Mouse (Mus musculus): ENCODE measurements around the gene Mfrp. TPM values are rescaled to one million over a fixed set of nuclear protein-coding genes. Genes with fewer than 3 reads are reported as not detected.
A peak's percentile ranks its signal among the peaks of the same experiment; 100 is the strongest.

The Mfrp gene
- polyA plus RNA-seq (2011; ENCODE audit: insufficient read depth, insufficient read length, low replicate concordance, missing spikeins), result 0.95 TPM in 1 of 2 replicates, not detected in the other

DNA sequence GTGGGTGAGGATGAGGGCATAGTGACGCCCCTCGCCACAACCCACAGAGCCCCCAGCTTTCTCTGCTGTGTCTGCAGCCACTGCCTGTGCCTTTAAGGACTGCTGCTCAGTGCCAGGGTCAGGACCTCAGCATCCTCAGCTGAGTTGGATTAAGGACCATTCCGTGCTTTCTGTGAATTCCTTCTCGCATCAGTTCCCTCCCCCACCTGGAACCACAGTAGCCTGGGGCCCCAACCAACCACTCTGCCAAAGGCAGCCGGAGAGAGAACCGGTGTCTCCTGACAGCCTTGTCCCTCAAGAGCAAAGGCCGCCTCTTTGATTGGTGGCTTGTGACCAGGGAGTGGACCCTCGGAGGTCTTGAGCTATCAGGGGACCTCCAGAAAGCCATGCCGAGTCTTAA, at the start of gene Mfrp:
TSS of gene Mfrp (plus strand) at position 240 of the 400 bp plus-strand sequence.
- Histone ChIP-seq H3K4me3 (replicated peaks; ENCODE audit: control insufficient read depth, low read depth, low read length) (no peak within 1 kb of the TSS), H3K4me1 (ENCODE audit: control insufficient read depth, insufficient read depth, low read length) (peaks cover 1% of the 10 kb centered on the region; the same call in 1 of the 2 replicates), H3K27ac (ENCODE audit: control insufficient read depth, insufficient read depth, low read depth, low read length, poor library complexity) (no peak within 1 kb of the TSS)
- TF ChIP-seq POLR2A (IDR thresholded peaks at IDR 0.05; ENCODE audit: borderline replicate concordance, control insufficient read depth, low read depth, low read length) (no peak), CTCF (IDR thresholded peaks at IDR 0.05; ENCODE audit: control insufficient read depth, insufficient read depth, low read length) (no peak)
- WGBS, result 95% methylated on average over 9 of the region's 9 CpGs

DNA sequence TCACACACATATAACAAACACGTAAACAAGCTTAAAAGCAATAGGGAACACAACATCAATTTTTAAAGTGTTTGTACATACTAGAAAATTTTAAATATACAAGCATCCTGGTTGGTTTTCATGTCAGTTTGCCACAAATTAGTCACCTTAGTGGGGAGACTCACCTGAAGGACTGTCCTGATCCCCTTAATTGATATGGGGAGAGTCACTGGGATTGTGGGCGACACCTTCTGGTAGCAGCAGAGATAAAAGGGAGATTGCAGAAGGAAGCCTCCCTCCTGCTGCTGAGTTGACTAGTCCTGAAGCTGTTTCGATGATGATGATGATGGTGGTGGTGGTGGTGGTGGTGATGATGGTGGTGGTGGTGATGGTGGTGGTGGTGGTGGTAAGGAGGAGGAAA, 48.7 kb upstream of the Mfrp start:
- Histone ChIP-seq H3K4me3 (replicated peaks; ENCODE audit: control insufficient read depth, low read depth, low read length) (no peak overlapping the region), H3K4me1 (ENCODE audit: control insufficient read depth, insufficient read depth, low read length) (no peaks in the 10 kb centered on the region), H3K27ac (ENCODE audit: control insufficient read depth, insufficient read depth, low read depth, low read length, poor library complexity) (no peak overlapping the region)
- TF ChIP-seq CTCF (IDR thresholded peaks at IDR 0.05; ENCODE audit: control insufficient read depth, insufficient read depth, low read length) (no peak), POLR2A (IDR thresholded peaks at IDR 0.05; ENCODE audit: borderline replicate concordance, control insufficient read depth, low read depth, low read length) (no peak)
- 74% methylated on average over 3 of the region's 3 CpGs for WGBS

DNA sequence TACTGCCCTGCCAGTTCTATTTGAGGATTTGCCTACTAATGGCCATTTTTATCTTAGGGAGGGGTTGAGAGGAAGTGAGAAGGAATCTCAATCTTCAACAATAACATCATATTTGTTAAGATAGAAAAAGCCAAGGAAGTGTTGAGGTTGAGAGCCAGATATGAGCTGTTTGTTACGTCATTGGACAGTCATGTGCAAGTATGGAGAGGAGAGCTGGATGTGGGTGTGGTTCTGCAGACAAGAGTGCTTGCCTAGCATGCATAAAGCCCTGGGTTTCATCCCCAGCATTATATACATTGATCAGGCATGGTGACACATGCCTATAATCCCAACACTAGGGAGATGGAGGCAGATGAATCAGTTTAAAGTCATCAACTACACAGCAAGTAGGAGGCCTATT, 47.6 kb upstream of the Mfrp start:
- TF ChIP-seq POLR2A (IDR thresholded peaks at IDR 0.05; ENCODE audit: borderline replicate concordance, control insufficient read depth, low read depth, low read length) (no peak), CTCF (IDR thresholded peaks at IDR 0.05; ENCODE audit: control insufficient read depth, insufficient read depth, low read length) (no peak)
- H3K4me3 ChIP-seq (replicated peaks; ENCODE audit: control insufficient read depth, low read depth, low read length), result no peak overlapping the region
- H3K4me1 ChIP-seq (ENCODE audit: control insufficient read depth, insufficient read depth, low read length), result no peaks in the 10 kb centered on the region
- 30% methylated on average over 1 of the region's 1 CpGs for WGBS
- no peak overlapping the region for H3K27ac ChIP-seq (ENCODE audit: control insufficient read depth, insufficient read depth, low read depth, low read length, poor library complexity)

DNA sequence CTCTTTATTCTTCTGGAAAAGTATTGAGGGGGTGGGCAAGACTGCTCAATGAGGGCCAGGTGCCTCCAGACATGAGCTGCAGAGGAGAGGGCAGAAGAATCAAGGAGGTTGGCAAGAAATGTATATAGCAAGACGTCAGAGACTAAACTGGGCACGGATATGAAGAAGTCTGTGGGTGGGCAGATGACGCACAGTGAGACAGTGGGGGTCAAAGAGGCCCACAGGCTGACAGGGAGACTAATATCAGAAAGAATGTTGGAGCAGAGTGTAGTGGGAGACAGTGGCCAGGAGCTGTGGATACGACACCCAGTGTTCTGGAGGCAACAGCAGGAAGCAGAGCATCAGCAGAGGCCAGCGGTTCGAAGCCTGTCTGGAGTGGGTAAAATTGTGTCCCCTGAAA, 42.9 kb upstream of the Mfrp start:
- WGBS, result 74% methylated on average over 6 of the region's 6 CpGs

DNA sequence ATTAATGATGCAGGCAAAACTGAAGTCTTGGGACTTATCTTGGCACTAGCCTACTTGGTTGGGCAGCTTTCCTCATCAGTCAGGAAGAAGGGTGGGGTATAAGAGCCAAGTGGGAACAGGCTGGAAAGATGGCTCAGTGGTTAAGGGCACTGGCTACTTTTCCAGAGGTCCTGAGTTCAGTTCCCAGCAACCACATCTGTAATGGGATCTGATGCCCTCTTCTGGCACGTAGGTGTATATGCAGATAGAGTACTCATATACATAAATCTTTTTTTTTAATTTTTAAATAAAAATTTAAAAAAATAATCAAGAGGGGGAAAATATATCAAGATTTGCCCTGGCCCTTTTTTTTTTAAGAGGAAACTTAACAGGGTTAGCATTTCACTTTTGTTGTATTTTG, 36.4 kb upstream of the Mfrp start:
- H3K4me1 ChIP-seq (ENCODE audit: control insufficient read depth, insufficient read depth, low read length), result no peaks in the 10 kb centered on the region; the same call in 1 of the 2 replicates
- H3K4me3 ChIP-seq (replicated peaks; ENCODE audit: control insufficient read depth, low read depth, low read length), result no peak overlapping the region
- H3K27ac ChIP-seq (ENCODE audit: control insufficient read depth, insufficient read depth, low read depth, low read length, poor library complexity), result no peak overlapping the region
- TF ChIP-seq POLR2A (IDR thresholded peaks at IDR 0.05; ENCODE audit: borderline replicate concordance, control insufficient read depth, low read depth, low read length) (no peak), CTCF (IDR thresholded peaks at IDR 0.05; ENCODE audit: control insufficient read depth, insufficient read depth, low read length) (no peak)
- WGBS, result 34% methylated on average over 1 of the region's 1 CpGs

More for the DNA sequence above, 42.9 kb upstream of the Mfrp start:
- Histone ChIP-seq H3K27ac (ENCODE audit: control insufficient read depth, insufficient read depth, low read depth, low read length, poor library complexity) (no peak overlapping the region), H3K4me1 (ENCODE audit: control insufficient read depth, insufficient read depth, low read length) (no peaks in the 10 kb centered on the region), H3K4me3 (replicated peaks; ENCODE audit: control insufficient read depth, low read depth, low read length) (no peak overlapping the region)
- no peak for TF ChIP-seq POLR2A (IDR thresholded peaks at IDR 0.05; ENCODE audit: borderline replicate concordance, control insufficient read depth, low read depth, low read length)
- no peak for TF ChIP-seq CTCF (IDR thresholded peaks at IDR 0.05; ENCODE audit: control insufficient read depth, insufficient read depth, low read length)

DNA sequence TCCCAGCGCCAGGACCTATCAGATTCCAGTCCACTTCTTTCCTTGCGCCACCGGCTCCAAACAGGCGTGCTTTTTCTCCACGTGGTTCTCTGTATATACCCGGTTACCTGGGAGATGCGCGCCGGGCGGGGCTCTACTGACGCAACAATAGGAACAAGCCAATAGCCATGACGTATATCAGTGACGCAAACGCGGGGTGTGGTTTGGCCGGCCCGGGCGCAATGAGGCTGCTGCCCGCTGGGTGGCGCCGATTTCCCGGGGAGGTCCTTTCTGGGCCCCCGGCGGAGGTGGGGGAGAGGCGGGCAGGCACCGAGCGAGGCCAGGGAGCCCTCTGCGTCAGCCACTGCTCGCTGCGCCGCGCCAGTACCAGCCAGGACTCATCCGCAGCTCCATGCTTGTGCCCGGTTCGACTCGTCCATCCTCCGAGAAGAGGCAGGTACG, 34.7 kb upstream of the Mfrp start, which contains the start of gene Usp2:
TSS of gene Usp2 (plus strand) at position 237 of the 441 bp plus-strand sequence.
- WGBS, result under 1% methylated on average over 38 of the region's 38 CpGs
- Histone ChIP-seq H3K27ac (ENCODE audit: control insufficient read depth, insufficient read depth, low read depth, low read length, poor library complexity) (no peak within 1 kb of the TSS), H3K4me3 (replicated peaks; ENCODE audit: control insufficient read depth, low read depth, low read length) (peak within 1 kb of the TSS; percentile 65), H3K4me1 (ENCODE audit: control insufficient read depth, insufficient read depth, low read length) (no peaks in the 10 kb centered on the region; the same call in 1 of the 2 replicates)
- TF ChIP-seq POLR2A (IDR thresholded peaks at IDR 0.05; ENCODE audit: borderline replicate concordance, control insufficient read depth, low read depth, low read length), result no peak
- TF ChIP-seq CTCF (IDR thresholded peaks at IDR 0.05; ENCODE audit: control insufficient read depth, insufficient read depth, low read length), result peak; percentile 66; the same call in 1 of the 2 replicates

DNA sequence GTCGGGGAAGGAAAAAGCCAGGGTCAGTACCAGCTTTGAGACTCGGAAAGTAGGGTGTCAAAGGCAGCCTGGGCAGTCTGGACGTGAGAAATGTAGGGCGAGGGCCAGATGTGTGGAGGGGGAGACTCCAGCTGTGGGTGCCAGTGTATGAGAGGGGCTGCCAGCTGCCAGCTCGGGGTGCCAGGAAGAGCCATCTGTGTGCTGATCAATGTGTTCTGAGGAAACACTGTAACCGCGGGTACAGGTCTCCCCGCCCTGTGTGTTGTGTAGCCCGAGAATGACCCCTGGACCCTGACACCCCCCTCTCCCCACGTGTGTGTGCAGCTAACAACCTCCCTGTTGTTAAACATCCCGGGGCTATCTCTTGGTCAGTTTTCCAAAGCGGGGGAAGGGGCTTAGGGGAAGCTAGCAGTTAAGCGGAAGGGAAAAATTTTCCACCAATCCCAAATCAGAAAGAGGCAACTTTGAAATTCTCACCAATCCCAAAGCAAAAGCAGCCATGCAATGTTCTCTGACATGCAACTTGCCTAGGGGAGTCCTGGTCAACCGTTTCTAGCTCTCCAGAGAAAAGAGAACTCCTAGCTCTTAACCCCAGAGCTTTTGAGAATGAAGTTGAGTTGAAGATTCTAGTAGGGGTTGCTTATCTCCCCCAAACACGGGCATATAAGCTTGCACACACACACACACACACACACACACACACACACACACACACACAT, 34.1 kb upstream of the Mfrp start:
- no peak for TF ChIP-seq CTCF (IDR thresholded peaks at IDR 0.05; ENCODE audit: control insufficient read depth, insufficient read depth, low read length)
- Histone ChIP-seq H3K27ac (ENCODE audit: control insufficient read depth, insufficient read depth, low read depth, low read length, poor library complexity) (no peak overlapping the region), H3K4me3 (replicated peaks; ENCODE audit: control insufficient read depth, low read depth, low read length) (peak overlapping the region; percentile 65)

DNA sequence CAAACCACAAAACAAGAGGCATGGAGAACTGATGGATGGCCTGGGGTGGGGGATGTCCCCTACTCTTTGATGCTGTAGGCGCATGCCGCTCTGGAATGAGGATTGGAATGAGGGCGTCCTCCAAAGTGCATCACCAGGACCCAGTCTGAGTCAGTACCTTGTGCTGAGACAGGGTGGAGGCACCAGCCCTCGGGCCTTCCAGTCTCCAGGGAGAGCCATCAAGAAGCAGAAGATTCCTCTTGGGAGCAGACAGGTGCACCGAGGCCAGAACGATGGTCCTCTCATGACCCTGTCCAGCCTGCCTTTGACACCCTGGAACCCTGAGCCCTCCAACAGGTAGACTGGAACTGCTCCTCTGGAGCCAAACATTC, 33.6 kb upstream of the Mfrp start:
- Histone ChIP-seq H3K4me1 (ENCODE audit: control insufficient read depth, insufficient read depth, low read length) (no peaks in the 10 kb centered on the region; the same call in 1 of the 2 replicates), H3K4me3 (replicated peaks; ENCODE audit: control insufficient read depth, low read depth, low read length) (no peak overlapping the region), H3K27ac (ENCODE audit: control insufficient read depth, insufficient read depth, low read depth, low read length, poor library complexity) (no peak overlapping the region)
- no peak for TF ChIP-seq CTCF (IDR thresholded peaks at IDR 0.05; ENCODE audit: control insufficient read depth, insufficient read depth, low read length)
- no peak for TF ChIP-seq POLR2A (IDR thresholded peaks at IDR 0.05; ENCODE audit: borderline replicate concordance, control insufficient read depth, low read depth, low read length)
- 80% methylated on average over 6 of the region's 6 CpGs for WGBS

More for the DNA sequence above, 34.1 kb upstream of the Mfrp start:
- 7% methylated on average over 15 of the region's 15 CpGs for WGBS
- H3K4me1 ChIP-seq (ENCODE audit: control insufficient read depth, insufficient read depth, low read length), result no peaks in the 10 kb centered on the region; the same call in 1 of the 2 replicates

All from bone marrow, adult 2 months (tissue).